Mouse (Mus musculus) ovary, postnatal 10 days (tissue): ENCODE measurements around the gene Rhob.
"Not testable (repeated sequence)": the region's sequence is repeated elsewhere in the genome, so short reads cannot be mapped to it uniquely, and the experiment has no call there.

ENCODE experiments used
- DNase-seq: peaks from one replicate; pipeline ENCODE4 v3.0.0; 2022; ENCODE audit warnings: low spot score

The Rhob gene

GRCm38 (mm10) chr12:8472591-8473358 is 27.0 kb downstream of the Rhob start:
- no peak for DNase-seq

- no peak for DNase-seq
Observed at GRCm38 (mm10) chr12:8472051-8472450, 27.8 kb downstream of the Rhob start.

- DNase-seq = no peak
Observed at GRCm38 (mm10) chr12:8470962-8471361, 28.8 kb downstream of the Rhob start.

- no peak for DNase-seq
Observed at GRCm38 (mm10) chr12:8469742-8470494, 29.9 kb downstream of the Rhob start.

GRCm38 (mm10) chr12:8468221-8468865 is 31.5 kb downstream of the Rhob start:
- no peak for DNase-seq

- DNase-seq = no peak
Observed at GRCm38 (mm10) chr12:8467029-8467924, 32.5 kb downstream of the Rhob start.

- DNase-seq = no peak
Observed at GRCm38 (mm10) chr12:8465680-8466079, 34.1 kb downstream of the Rhob start.

- no peak for DNase-seq
Observed at GRCm38 (mm10) chr12:8464961-8465360, 34.8 kb downstream of the Rhob start.

- DNase-seq = no peak
Observed at GRCm38 (mm10) chr12:8463599-8464160, 36.1 kb downstream of the Rhob start.

- no peak for DNase-seq
Observed at GRCm38 (mm10) chr12:8462533-8462932, 37.3 kb downstream of the Rhob start.

- not testable (repeated sequence) for DNase-seq
Observed at GRCm38 (mm10) chr12:8461575-8461974, 38.2 kb downstream of the Rhob start.

- no peak for DNase-seq
Observed at GRCm38 (mm10) chr12:8458400-8458799, 41.4 kb downstream of the Rhob start.

- DNase-seq = no peak
Observed at GRCm38 (mm10) chr12:8457052-8457451, 42.8 kb downstream of the Rhob start.

GRCm38 (mm10) chr12:8455046-8455445 is 44.8 kb downstream of the Rhob start:
- no peak for DNase-seq

- DNase-seq = no peak
Observed at GRCm38 (mm10) chr12:8454487-8454886, 45.3 kb downstream of the Rhob start.

- no peak for DNase-seq
Observed at GRCm38 (mm10) chr12:8452766-8453621, 46.8 kb downstream of the Rhob start.

GRCm38 (mm10) chr12:8451571-8452485 is 48.0 kb downstream of the Rhob start:
- DNase-seq = no peak

- no peak for DNase-seq
Observed at GRCm38 (mm10) chr12:8450639-8451038, 49.2 kb downstream of the Rhob start.

GRCm38 (mm10) chr12:8450028-8450427 is 49.8 kb downstream of the Rhob start:
- no peak for DNase-seq
